Mouse (Mus musculus) liver, postnatal 0 days (tissue): ENCODE data around the gene Slc30a10.

Source experiments
- CTCF ChIP-seq: sonication (generic); IDR thresholded peaks from 2 replicates; pipeline ENCODE4 v1.5.1; 2016; ENCODE audit warnings: antibody characterized with exemption, low read depth
- EP300 ChIP-seq: IDR thresholded peaks from 2 replicates; pipeline ENCODE4 v1.6.1; 2016; ENCODE audit warnings: antibody characterized with exemption, low read depth, mild to moderate bottlenecking

DNA sequence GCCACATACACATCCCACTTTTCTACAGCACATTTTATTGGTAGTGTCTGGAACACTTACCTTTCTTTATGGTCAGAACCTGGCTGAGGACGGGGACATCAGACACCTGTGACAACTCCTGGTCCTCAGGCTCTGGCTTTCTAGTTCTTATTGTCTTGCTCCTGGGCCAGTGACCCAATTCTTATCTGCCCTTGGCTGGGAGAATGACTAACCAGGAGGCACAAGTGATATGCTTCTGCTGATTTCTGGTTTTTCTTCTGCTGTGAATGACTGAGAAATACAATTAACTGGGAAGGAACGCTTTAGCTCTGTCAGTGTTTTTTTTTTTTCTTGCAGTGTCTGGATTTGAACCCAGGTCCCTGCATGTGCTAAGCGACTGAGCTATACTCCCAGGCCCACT, 3.2 kb upstream of the Slc30a10 start:
- no peak for TF ChIP-seq CTCF
- TF ChIP-seq EP300: peak; percentile 81
